Mouse (Mus musculus): ENCODE data around the gene Zfp987. TPM values are rescaled to one million over a fixed set of nuclear protein-coding genes. Genes with fewer than 3 reads are reported as not detected.
"Not testable (repeated sequence)": the region's sequence is repeated elsewhere in the genome, so short reads cannot be mapped to it uniquely, and the experiment has no call there.

The Zfp987 gene
- not detected for total RNA-seq (2021)

DNA sequence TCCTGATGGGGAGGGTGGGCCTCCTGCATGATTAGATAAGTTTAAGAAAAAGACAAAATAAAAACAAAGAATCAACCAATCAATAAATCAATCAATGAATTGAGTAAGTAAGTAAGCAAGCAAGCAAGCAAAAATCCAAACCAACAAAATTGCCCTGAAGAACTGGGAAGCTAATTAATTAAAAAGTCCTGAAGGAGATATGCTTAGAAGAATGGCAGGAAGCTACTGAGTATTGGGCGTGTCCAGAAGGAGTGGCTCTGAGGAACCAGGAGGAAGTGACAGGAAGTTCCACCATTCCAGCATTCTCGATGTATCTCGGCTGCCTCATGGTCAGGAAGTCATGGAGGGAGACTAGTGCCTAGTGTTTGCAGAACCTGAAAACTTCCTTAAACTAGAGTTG, at the start of gene Zfp987:
Gene Zfp987 (plus strand): TSS at position 301 of the 400 bp plus-strand sequence.
- not testable (repeated sequence) for DNase-seq (ENCODE audit: extremely low spot score in 1 of 2, low spot score in 1 of 2)

GRCm38 (mm10) chr4:146052536-146052935, 44.6 kb upstream of the Zfp987 start:
- DNase-seq (ENCODE audit: extremely low spot score in 1 of 2, low spot score in 1 of 2): not testable (repeated sequence)

- DNase-seq (ENCODE audit: extremely low spot score in 1 of 2, low spot score in 1 of 2): not testable (repeated sequence)
These were observed 43.7 kb upstream of the Zfp987 start for GRCm38 (mm10) chr4:146053445-146053844.

GRCm38 (mm10) chr4:146055335-146055734, 41.8 kb upstream of the Zfp987 start:
- DNase-seq (ENCODE audit: extremely low spot score in 1 of 2, low spot score in 1 of 2): no peak

DNA sequence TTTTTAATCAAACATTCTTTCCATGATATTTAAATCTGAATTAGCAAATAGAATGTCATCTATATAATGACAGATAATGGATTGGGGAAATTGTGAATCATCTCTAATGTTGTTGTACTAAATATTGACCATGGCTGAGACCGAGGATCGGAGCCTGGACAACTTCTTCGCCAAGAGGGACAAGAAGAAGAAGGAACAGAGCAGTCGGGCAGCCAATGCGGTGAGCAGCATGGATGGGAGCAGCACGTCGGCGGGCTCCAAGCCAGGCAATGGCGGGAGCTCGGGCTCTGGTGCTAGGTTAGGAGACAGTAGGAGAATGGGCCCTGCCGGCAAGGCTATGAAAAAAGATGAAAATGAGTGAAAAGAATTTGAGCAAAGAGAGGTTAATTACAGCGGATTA, 38.5 kb upstream of the Zfp987 start:
- DNase-seq (ENCODE audit: extremely low spot score in 1 of 2, low spot score in 1 of 2): not testable (repeated sequence)

GRCm38 (mm10) chr4:146059078-146059477, 38.0 kb upstream of the Zfp987 start:
- DNase-seq (ENCODE audit: extremely low spot score in 1 of 2, low spot score in 1 of 2): not testable (repeated sequence)

GRCm38 (mm10) chr4:146059974-146060693, 37.0 kb upstream of the Zfp987 start:
- not testable (repeated sequence) for DNase-seq (ENCODE audit: extremely low spot score in 1 of 2, low spot score in 1 of 2)

DNA sequence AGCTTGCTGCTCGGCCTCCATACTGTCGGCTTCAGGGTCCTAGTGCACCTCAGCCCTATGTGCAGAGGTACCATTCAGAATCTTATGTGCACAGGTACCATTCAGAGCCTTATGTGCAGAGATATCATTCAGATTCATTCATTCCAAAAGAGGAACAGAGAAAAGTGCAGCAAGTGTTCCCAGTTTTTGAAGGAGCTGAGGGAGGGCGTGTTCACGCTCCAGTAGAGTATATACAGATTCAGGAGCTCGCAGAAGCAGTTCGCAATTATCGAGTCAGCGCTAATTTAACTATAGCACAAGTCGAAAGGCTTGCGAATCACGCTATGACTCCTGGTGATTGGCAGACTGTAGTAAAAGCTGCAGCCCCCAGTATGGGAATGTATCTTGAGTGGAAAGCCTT, 36.0 kb upstream of the Zfp987 start:
- not testable (repeated sequence) for DNase-seq (ENCODE audit: extremely low spot score in 1 of 2, low spot score in 1 of 2)

GRCm38 (mm10) chr4:146062021-146062420, 35.1 kb upstream of the Zfp987 start:
- DNase-seq (ENCODE audit: extremely low spot score in 1 of 2, low spot score in 1 of 2): not testable (repeated sequence)

DNA sequence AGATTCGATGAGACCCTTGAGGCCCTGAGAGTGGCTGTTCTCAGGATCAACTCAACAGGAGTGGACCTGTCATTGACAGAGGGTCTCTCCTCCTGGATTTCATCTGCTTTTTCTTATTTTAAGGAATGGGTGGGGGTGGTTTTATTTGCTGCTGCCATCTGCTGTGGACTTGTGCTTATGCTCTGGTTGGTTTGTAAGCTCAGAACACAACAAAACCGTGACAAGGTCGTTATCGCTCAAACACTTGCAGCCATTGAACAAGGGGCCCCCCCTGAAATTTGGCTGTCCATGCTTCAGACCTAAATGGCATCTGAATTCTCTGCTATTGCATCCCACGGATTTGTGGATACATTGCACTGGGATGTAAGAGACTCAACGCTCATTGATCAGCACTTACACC, 34.1 kb upstream of the Zfp987 start:
- not testable (repeated sequence) for DNase-seq (ENCODE audit: extremely low spot score in 1 of 2, low spot score in 1 of 2)

- not testable (repeated sequence) for DNase-seq (ENCODE audit: extremely low spot score in 1 of 2, low spot score in 1 of 2)
These were observed 33.5 kb upstream of the Zfp987 start for GRCm38 (mm10) chr4:146063621-146064020.

DNA sequence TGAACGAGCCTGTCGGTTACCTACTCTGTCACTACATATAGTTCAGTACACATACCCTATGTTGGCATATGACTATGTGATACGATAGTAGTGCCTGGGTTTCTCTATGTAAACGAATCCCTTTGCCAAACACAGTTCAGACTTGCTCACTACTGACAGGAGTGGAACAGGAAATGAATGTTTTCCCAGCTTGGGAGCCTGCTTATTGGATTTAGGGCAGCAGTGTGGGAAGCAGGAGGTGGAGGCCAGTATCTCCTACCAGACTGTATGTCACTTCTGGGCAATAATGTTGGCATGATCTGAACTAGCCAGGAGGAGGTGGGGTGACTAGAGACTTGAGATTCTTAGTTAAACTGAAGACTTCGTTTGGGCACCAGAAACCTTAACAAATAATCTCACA, 32.3 kb upstream of the Zfp987 start:
- DNase-seq (ENCODE audit: extremely low spot score in 1 of 2, low spot score in 1 of 2): not testable (repeated sequence)

DNA sequence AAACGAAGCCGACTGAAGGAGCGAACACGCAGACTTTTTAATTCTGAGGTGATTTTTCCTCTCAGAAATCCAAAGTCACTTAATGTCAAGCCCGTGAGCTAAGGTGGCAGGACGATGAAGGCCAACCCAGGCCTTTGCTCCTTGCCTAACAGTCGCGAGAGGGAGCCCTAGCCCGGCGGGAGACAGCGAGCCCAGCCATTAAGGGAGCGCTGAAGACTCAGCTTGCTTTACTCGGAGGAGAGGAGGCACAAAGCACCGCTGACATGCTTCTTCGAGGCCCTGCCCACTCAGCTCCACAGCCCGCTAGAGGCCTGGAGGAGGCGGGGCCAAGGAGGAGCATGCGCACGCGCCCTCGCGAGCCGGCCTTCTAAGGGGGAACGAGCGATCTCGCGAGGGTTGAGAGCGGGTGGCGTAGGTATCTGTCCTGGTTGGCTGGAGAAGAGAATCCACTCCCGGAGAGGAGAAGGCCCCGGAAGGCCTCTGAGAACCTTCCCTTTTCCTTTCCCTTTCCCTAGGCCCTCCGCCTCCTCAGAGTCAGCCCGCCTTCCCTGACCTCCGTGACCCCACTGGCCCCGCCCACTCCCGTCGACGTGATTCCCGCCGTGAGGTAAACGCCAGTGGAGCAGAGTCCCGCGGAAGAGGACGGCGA, 30.0 kb upstream of the Zfp987 start:
- DNase-seq (ENCODE audit: extremely low spot score in 1 of 2, low spot score in 1 of 2): not testable (repeated sequence)

DNA sequence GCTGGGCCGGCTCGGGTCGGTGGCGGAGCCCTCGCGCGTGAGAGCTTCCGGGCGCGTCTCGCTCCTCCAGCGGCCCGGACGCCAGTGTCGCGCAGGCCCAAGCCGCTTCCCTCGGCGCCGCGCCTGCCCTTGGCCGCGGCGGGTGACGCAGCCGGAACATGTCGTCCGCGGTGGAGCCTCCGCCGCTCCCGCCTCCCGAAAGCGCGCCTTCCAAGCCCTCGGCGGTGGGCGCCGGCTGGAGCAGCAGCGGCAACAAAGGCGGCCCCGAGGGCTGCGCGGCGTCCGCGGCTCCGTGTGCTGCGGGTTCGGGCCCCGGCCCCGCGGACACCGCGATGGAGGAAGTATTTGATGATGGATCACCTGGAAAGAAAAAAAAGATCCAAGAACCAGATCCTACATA, 29.5 kb upstream of the Zfp987 start:
- DNase-seq (ENCODE audit: extremely low spot score in 1 of 2, low spot score in 1 of 2): not testable (repeated sequence)

DNA sequence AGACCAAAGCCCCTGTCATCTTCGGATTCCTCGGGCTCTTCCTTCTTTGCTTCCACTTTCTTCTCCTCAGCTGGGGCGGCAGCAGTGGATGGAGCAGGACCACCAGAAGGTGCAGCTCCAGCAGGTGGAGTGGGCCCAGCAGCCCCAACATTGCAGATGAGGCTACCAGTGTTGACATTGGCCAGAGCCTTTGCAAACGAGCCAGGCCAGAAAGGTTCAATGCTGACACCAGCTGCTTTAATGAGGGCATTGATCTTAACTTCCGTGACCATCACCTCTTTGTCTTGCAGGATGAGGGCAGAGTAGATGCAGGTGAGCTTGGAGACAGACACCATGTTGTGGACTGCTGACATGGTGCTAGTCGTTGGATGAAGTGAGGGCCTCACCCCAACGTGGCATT, 23.8 kb upstream of the Zfp987 start:
- DNase-seq (ENCODE audit: extremely low spot score in 1 of 2, low spot score in 1 of 2): not testable (repeated sequence)

DNA sequence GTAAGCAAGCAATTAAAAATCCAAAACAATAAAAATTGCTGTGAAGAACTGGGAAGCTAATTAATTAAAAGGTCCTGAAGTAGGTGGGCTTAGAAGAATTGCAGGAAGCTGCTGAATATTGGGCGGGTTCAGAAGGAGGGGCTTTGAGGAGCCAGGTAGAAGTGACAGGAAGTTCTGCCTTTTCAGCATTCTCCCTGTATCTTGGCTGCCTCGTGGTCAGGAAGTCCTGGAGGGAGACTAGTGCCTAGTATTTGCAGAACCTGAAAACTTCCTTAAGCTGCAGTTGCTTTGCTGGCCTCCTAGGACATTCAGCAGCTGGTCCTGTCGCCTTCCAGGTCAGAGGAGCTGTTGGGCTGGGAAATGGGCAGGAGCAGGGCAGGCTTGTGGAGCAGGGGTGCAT, 4.3 kb downstream of the Zfp987 start:
- DNase-seq (ENCODE audit: extremely low spot score in 1 of 2, low spot score in 1 of 2): not testable (repeated sequence)

GRCm38 (mm10) chr4:146156524-146156923, 59.4 kb downstream of the Zfp987 start, which contains the start of gene Zfp600:
TSS of gene Zfp600 (plus strand) at chr4:146156824.
- not testable (repeated sequence) for DNase-seq (ENCODE audit: extremely low spot score in 1 of 2, low spot score in 1 of 2)

- not testable (repeated sequence) for DNase-seq (ENCODE audit: extremely low spot score in 1 of 2, low spot score in 1 of 2)
These were observed 65.8 kb downstream of the Zfp987 start for GRCm38 (mm10) chr4:146162893-146163292.

GRCm38 (mm10) chr4:146167202-146167832, 70.2 kb downstream of the Zfp987 start:
- not testable (repeated sequence) for DNase-seq (ENCODE audit: extremely low spot score in 1 of 2, low spot score in 1 of 2)

DNA sequence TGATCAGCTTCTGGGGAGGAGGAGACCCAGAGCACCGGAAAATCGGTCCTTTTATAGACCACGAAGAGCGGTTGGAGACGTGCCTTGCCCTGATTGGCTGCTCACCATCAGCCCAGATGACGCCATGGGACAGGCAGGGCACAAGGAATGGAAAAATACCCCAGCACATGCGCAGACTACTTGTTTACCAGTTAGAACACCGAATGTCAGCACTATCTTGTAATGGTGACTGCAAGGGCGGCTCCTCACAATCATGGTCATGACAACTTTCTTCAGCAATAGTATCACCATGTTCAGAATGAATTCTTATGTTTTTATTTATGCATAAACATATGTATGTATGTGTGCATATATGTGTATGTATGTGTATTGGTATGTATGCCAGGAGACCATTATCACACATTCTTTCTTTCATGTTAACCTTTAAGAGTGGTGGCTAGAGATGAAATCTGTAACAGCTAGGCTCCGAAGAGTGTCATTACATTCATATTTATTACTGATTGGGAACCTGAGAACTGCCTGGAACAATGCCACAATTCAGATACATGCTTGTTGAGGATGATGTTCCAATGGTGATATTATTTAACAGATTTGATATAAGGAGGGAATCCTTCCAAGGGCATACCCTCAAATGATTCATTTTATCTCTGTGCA, 70.9 kb downstream of the Zfp987 start:
- not testable (repeated sequence) for DNase-seq (ENCODE audit: extremely low spot score in 1 of 2, low spot score in 1 of 2)
